Mouse (Mus musculus) intestine, embryonic 15.5 days (tissue): Measurements from ENCODE around the gene Slc12a1. TPM values are rescaled to one million over a fixed set of nuclear protein-coding genes. Genes with fewer than 3 reads are reported as not detected.

ENCODE experiments used
- ATAC-seq: fragments of 200-750 bp; cut with Nextera tagmentation; 2 replicates; pipeline ENCODE4 v1.8.0; 2017; ENCODE audit warnings: moderate TSS enrichment, moderate library complexity
- H3K27ac ChIP-seq: fragments of 300-500 bp; sonication (generic); 2 replicates; pipeline ENCODE4 v1.5.1; 2015; ENCODE audit warnings: mild to moderate bottlenecking, inconsistent platforms
- H3K27me3 ChIP-seq: fragments of 300-500 bp; sonication (generic); replicated peaks from 2 replicates; pipeline ENCODE4 v1.6.1; 2015; ENCODE audit warnings: inconsistent platforms
- H3K36me3 ChIP-seq: fragments of 300-500 bp; sonication (generic); 2 replicates; pipeline ENCODE4 v1.6.1; 2015; ENCODE audit warnings: inconsistent platforms
- H3K4me1 ChIP-seq: fragments of 300-500 bp; sonication (generic); replicated peaks from 2 replicates; pipeline ENCODE4 v1.6.1; 2015; ENCODE audit warnings: inconsistent platforms
- H3K4me2 ChIP-seq: fragments of 300-500 bp; sonication (generic); replicated peaks from 2 replicates; pipeline ENCODE4 v1.6.1; 2015; ENCODE audit warnings: mild to moderate bottlenecking, inconsistent platforms
- H3K4me3 ChIP-seq: fragments of 300-500 bp; sonication (generic); replicated peaks from 2 replicates; pipeline ENCODE4 v1.5.1; 2015; ENCODE audit warnings: inconsistent platforms
- H3K9ac ChIP-seq: fragments of 300-500 bp; sonication (generic); 2 replicates; pipeline ENCODE4 v1.6.1; 2015; ENCODE audit warnings: inconsistent platforms
- H3K9me3 ChIP-seq: fragments of 300-500 bp; sonication (generic); 2 replicates; pipeline ENCODE4 v1.6.1; 2016; ENCODE audit warnings: inconsistent platforms
- WGBS: fragments of 180-500 bp; shearing (Covaris S2); methylation state at CpG from one replicate; pipeline ENCODE4 v1.1.7; 2015; 5-methylcytosine and 5-hydroxymethylcytosine counted together
- polyA plus RNA-seq: library from polyadenylated mRNA; unstranded; fragments of >200 nt; fragmentation: Nextera tagmentation; extraction: Ambion mirVana; gene quantifications from 2 replicates; pipeline ENCODE4 v1.2.1, GENCODE M21; 2015

Slc12a1 gene
- polyA plus RNA-seq, 1 experiment from 2014 or later: not detected

GRCm38 (mm10) chr2:125142336-125142735, 10.0 kb upstream of the Slc12a1 start:
- no peaks in the 10 kb centered on the region for H3K4me1 ChIP-seq
- no peak overlapping the region for H3K27ac ChIP-seq
- no peak overlapping the region for H3K9ac ChIP-seq
- H3K36me3 ChIP-seq: no peaks in the 10 kb centered on the region
- ATAC-seq: no peak
- H3K9me3 ChIP-seq: no peaks in the 10 kb centered on the region
- H3K4me2 ChIP-seq: no peak overlapping the region
- H3K4me3 ChIP-seq: no peak overlapping the region
- no peaks in the 10 kb centered on the region for H3K27me3 ChIP-seq

GRCm38 (mm10) chr2:125154294-125154693, 2.0 kb downstream of the Slc12a1 start:
- WGBS: 70% methylated on average over 9 of the region's 9 CpGs
- H3K9me3 ChIP-seq: no peaks in the 10 kb centered on the region
- H3K4me1 ChIP-seq: no peaks in the 10 kb centered on the region
- no peak for ATAC-seq
- no peak overlapping the region for H3K4me3 ChIP-seq
- H3K36me3 ChIP-seq: no peaks in the 10 kb centered on the region
- H3K27me3 ChIP-seq: no peaks in the 10 kb centered on the region
- no peak overlapping the region for H3K27ac ChIP-seq
- no peak overlapping the region for H3K4me2 ChIP-seq
- H3K9ac ChIP-seq: no peak overlapping the region

GRCm38 (mm10) chr2:125155504-125155903, 3.2 kb downstream of the Slc12a1 start:
- Histone ChIP-seq H3K9ac (no peak overlapping the region), H3K27me3 (no peaks in the 10 kb centered on the region), H3K4me1 (no peaks in the 10 kb centered on the region), H3K36me3 (no peaks in the 10 kb centered on the region), H3K4me3 (no peak overlapping the region), H3K27ac (no peak overlapping the region), H3K4me2 (no peak overlapping the region), H3K9me3 (no peaks in the 10 kb centered on the region)
- ATAC-seq: no peak
- WGBS: 17% methylated on average over 2 of the region's 2 CpGs

GRCm38 (mm10) chr2:125162012-125162470, 9.7 kb downstream of the Slc12a1 start:
- Histone ChIP-seq H3K4me1 (no peaks in the 10 kb centered on the region), H3K36me3 (no peaks in the 10 kb centered on the region), H3K4me2 (no peak overlapping the region), H3K27ac (no peak overlapping the region), H3K4me3 (no peak overlapping the region), H3K9me3 (no peaks in the 10 kb centered on the region), H3K9ac (no peak overlapping the region), H3K27me3 (no peaks in the 10 kb centered on the region)
- 82% methylated on average over 4 of the region's 4 CpGs for WGBS
- ATAC-seq: no peak

- Histone ChIP-seq H3K4me2 (no peak overlapping the region), H3K4me3 (no peak overlapping the region), H3K4me1 (no peaks in the 10 kb centered on the region), H3K27ac (no peak overlapping the region), H3K27me3 (no peaks in the 10 kb centered on the region), H3K9me3 (no peaks in the 10 kb centered on the region), H3K36me3 (no peaks in the 10 kb centered on the region), H3K9ac (no peak overlapping the region)
- ATAC-seq: no peak
- WGBS: 78% methylated on average over 7 of the region's 7 CpGs
Measured at GRCm38 (mm10) chr2:125178225-125178798, 26.0 kb downstream of the Slc12a1 start.

GRCm38 (mm10) chr2:125187904-125188303, 35.6 kb downstream of the Slc12a1 start:
- no peak for ATAC-seq
- Histone ChIP-seq H3K9me3 (no peaks in the 10 kb centered on the region), H3K4me3 (no peak overlapping the region), H3K4me1 (no peaks in the 10 kb centered on the region), H3K27me3 (no peaks in the 10 kb centered on the region), H3K4me2 (no peak overlapping the region), H3K9ac (no peak overlapping the region), H3K27ac (no peak overlapping the region), H3K36me3 (no peaks in the 10 kb centered on the region)
- 68% methylated on average over 11 of the region's 11 CpGs for WGBS

GRCm38 (mm10) chr2:125189197-125189596, 36.9 kb downstream of the Slc12a1 start:
- Histone ChIP-seq H3K4me1 (no peaks in the 10 kb centered on the region), H3K27me3 (no peaks in the 10 kb centered on the region), H3K36me3 (no peaks in the 10 kb centered on the region), H3K4me3 (no peak overlapping the region), H3K9me3 (no peaks in the 10 kb centered on the region), H3K9ac (no peak overlapping the region), H3K4me2 (no peak overlapping the region), H3K27ac (no peak overlapping the region)
- 2% methylated on average over 2 of the region's 2 CpGs for WGBS
- ATAC-seq: 0 out of 2 replicates have a peak, but pooled peaks have one; percentile 58

GRCm38 (mm10) chr2:125192905-125193304, 40.6 kb downstream of the Slc12a1 start:
- no peak overlapping the region for H3K4me2 ChIP-seq
- no peaks in the 10 kb centered on the region for H3K4me1 ChIP-seq
- no peaks in the 10 kb centered on the region for H3K27me3 ChIP-seq
- no peak overlapping the region for H3K4me3 ChIP-seq
- no peak overlapping the region for H3K27ac ChIP-seq
- no peak overlapping the region for H3K9ac ChIP-seq
- H3K9me3 ChIP-seq: no peaks in the 10 kb centered on the region
- no peaks in the 10 kb centered on the region for H3K36me3 ChIP-seq
- ATAC-seq: no peak

GRCm38 (mm10) chr2:125196771-125197170, 44.5 kb downstream of the Slc12a1 start:
- no peaks in the 10 kb centered on the region for H3K36me3 ChIP-seq
- WGBS: 73% methylated on average over 7 of the region's 7 CpGs
- H3K9ac ChIP-seq: no peak overlapping the region
- no peaks in the 10 kb centered on the region for H3K4me1 ChIP-seq
- no peak overlapping the region for H3K4me2 ChIP-seq
- no peak overlapping the region for H3K27ac ChIP-seq
- no peaks in the 10 kb centered on the region for H3K9me3 ChIP-seq
- H3K4me3 ChIP-seq: no peak overlapping the region
- no peaks in the 10 kb centered on the region for H3K27me3 ChIP-seq
- no peak for ATAC-seq

- 0 out of 2 replicates have a peak, but pooled peaks have one; percentile 10 for ATAC-seq
- H3K27me3 ChIP-seq: no peaks in the 10 kb centered on the region
- no peaks in the 10 kb centered on the region for H3K9me3 ChIP-seq
- H3K27ac ChIP-seq: no peak overlapping the region
- no peak overlapping the region for H3K9ac ChIP-seq
- H3K4me2 ChIP-seq: no peak overlapping the region
- H3K4me3 ChIP-seq: no peak overlapping the region
- H3K4me1 ChIP-seq: no peaks in the 10 kb centered on the region
- H3K36me3 ChIP-seq: no peaks in the 10 kb centered on the region
- WGBS: 63% methylated on average over 14 of the region's 14 CpGs
Measured at GRCm38 (mm10) chr2:125208894-125209596, 56.7 kb downstream of the Slc12a1 start.

GRCm38 (mm10) chr2:125211831-125212510, 59.7 kb downstream of the Slc12a1 start:
- H3K27ac ChIP-seq: no peak overlapping the region
- no peak overlapping the region for H3K4me3 ChIP-seq
- no peaks in the 10 kb centered on the region for H3K27me3 ChIP-seq
- no peak for ATAC-seq
- 54% methylated on average over 10 of the region's 10 CpGs for WGBS
- no peaks in the 10 kb centered on the region for H3K36me3 ChIP-seq
- no peak overlapping the region for H3K9ac ChIP-seq
- H3K9me3 ChIP-seq: no peaks in the 10 kb centered on the region
- H3K4me1 ChIP-seq: no peaks in the 10 kb centered on the region
- H3K4me2 ChIP-seq: no peak overlapping the region

GRCm38 (mm10) chr2:125214592-125214991, 62.3 kb downstream of the Slc12a1 start:
- peak; percentile 61; the same call in 1 of the 2 replicates for ATAC-seq
- H3K9ac ChIP-seq: no peak overlapping the region

More at GRCm38 (mm10) chr2:125214592-125214991, 62.3 kb downstream of the Slc12a1 start:
- no peaks in the 10 kb centered on the region for H3K36me3 ChIP-seq
- H3K4me3 ChIP-seq: no peak overlapping the region
- no peaks in the 10 kb centered on the region for H3K4me1 ChIP-seq
- no peaks in the 10 kb centered on the region for H3K9me3 ChIP-seq
- H3K4me2 ChIP-seq: no peak overlapping the region
- H3K27ac ChIP-seq: no peak overlapping the region
- 2% methylated on average over 3 of the region's 3 CpGs for WGBS
- no peaks in the 10 kb centered on the region for H3K27me3 ChIP-seq
